Mouse (Mus musculus) brain, embryonic 14.5 days (tissue): Measurements from ENCODE around the gene Stpg1.

ENCODE experiments used
- CTCF ChIP-seq: fragments of 200-500 bp; IDR thresholded peaks from 2 replicates; pipeline ENCODE4 v1.5.1; 2012; ENCODE audit warnings: inconsistent platforms, mild to moderate bottlenecking, moderate library complexity, borderline replicate concordance; ENCODE audit not compliant: insufficient read depth, insufficient read length; ENCODE audit errors: extremely low read depth
- POLR2A ChIP-seq: fragments of 200-500 bp; IDR thresholded peaks from 2 replicates; pipeline ENCODE4 v1.6.1; 2012; ENCODE audit warnings: mild to moderate bottlenecking, inconsistent platforms, borderline replicate concordance; ENCODE audit not compliant: poor library complexity, insufficient read depth, insufficient read length, severe bottlenecking; ENCODE audit errors: extremely low read depth

DNA sequence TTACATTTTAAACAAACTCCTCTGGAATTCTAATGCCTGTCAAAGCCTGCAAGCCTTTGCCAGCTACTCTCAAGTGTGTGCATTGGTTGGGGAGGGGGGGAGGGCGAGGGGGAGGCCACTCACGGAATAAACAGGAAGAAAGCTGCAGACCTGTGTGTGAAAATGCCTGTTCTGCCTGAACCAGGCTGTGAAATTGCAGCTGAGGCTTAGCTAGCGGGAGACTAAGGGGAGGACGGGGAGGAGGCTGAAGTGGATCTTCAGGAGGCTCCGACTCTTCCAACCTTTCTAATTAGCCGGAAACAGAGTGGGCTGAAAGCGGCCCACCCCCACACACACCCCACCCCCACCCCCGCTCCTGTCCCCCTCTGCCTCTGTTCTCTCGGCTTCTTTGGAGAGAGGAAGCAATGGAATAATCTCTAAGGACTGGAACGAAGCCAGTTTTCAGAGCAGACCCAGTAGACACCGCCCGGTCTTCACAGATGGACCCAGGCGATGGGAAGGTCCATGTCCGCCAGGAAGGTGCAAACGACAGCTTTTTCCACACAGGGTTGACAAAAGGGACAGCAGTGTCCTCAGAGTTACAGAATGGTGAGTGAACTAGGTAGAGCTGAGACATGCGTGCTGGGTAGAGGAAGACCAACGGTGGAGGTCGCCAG, 43.1 kb upstream of the Stpg1 start:
- no peak for TF ChIP-seq CTCF
- TF ChIP-seq POLR2A = no peak
